Mouse (Mus musculus) small intestine, adult 2 months (tissue): Measurements from ENCODE around the gene Cpne5. TPM values are rescaled to one million over a fixed set of nuclear protein-coding genes. Genes with fewer than 3 reads are reported as not detected.

Source experiments
- H3K27ac ChIP-seq: fragments of 200-500 bp; 2 replicates; pipeline ENCODE4 v1.5.1; 2012; ENCODE audit warnings: low read depth, low read length, control low read depth, inconsistent platforms; ENCODE audit not compliant: insufficient read depth
- H3K27me3 ChIP-seq: fragments of 200-500 bp; 2 replicates; pipeline ENCODE4 v1.6.1; 2012; ENCODE audit warnings: mild to moderate bottlenecking, moderate library complexity, low read length, inconsistent platforms; ENCODE audit not compliant: control insufficient read depth, insufficient read depth
- H3K36me3 ChIP-seq: fragments of 200-500 bp; 2 replicates; pipeline ENCODE4 v1.6.1; 2012; ENCODE audit warnings: mild to moderate bottlenecking, low read length, control low read depth, inconsistent platforms; ENCODE audit not compliant: control insufficient read depth, insufficient read depth
- H3K4me1 ChIP-seq: fragments of 200-500 bp; 2 replicates; pipeline ENCODE4 v1.6.1; 2012; ENCODE audit warnings: low read length, inconsistent platforms, mixed read lengths; ENCODE audit not compliant: control insufficient read depth, insufficient read depth, insufficient read length
- H3K4me3 ChIP-seq: fragments of 200-500 bp; 2 replicates; pipeline ENCODE4 v1.5.1; 2012; ENCODE audit warnings: low read depth, mild to moderate bottlenecking, control low read depth, inconsistent platforms, low read length, moderate library complexity
- CTCF ChIP-seq: fragments of 200-500 bp; IDR thresholded peaks from 2 replicates; pipeline ENCODE4 v1.5.1; 2012; ENCODE audit warnings: low read depth, mild to moderate bottlenecking, control low read depth, inconsistent platforms, low read length, moderate library complexity, mixed read lengths; ENCODE audit not compliant: insufficient replicate concordance, insufficient read length; ENCODE audit errors: extremely low read depth
- POLR2A ChIP-seq: fragments of 200-500 bp; IDR thresholded peaks from 2 replicates; pipeline ENCODE4 v1.6.1; 2012; ENCODE audit warnings: low read depth, mild to moderate bottlenecking, control low read depth, inconsistent platforms, low read length, moderate library complexity
- WGBS: fragments of 180-500 bp; shearing (Covaris S2); methylation state at CpG from one replicate; pipeline ENCODE4 v1.1.7; 2018; 5-methylcytosine and 5-hydroxymethylcytosine counted together
- polyA plus RNA-seq: library from polyadenylated mRNA; depleted of rRNA; stranded (reverse); fragments of >200 nt; gene quantifications from 2 replicates; pipeline ENCODE4 v1.2.3, GENCODE M21; 2012

Cpne5 gene
- polyA plus RNA-seq, 1 experiment, result 2.3 TPM

DNA sequence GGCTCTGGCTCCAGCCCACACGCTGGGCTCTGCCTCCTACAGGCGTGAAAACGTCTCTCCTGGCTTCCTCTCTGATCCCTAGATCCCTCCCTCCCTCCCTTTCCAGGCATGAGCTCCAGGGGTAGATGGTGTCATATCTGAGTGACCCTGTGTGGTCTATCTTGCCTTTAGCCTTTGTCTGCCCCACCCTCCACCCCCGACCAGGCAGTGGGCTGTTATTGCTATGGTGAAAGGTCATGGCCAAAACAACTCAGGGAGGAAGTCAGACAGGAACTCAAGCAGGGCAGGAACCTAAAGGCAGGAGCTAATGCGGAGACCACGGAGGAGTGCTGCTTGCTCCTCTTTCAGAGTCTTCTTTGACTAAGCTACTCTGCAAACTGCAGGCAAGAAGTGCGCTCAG, 26.1 kb downstream of the Cpne5 start:
- no peaks in the 10 kb centered on the region for H3K27me3 ChIP-seq
- no peak overlapping the region for H3K4me3 ChIP-seq
- TF ChIP-seq CTCF (no peak), POLR2A (no peak)
- H3K36me3 ChIP-seq, result no peaks in the 10 kb centered on the region
- no peak overlapping the region for H3K27ac ChIP-seq
- 46% methylated on average over 7 of the region's 7 CpGs for WGBS
- H3K4me1 ChIP-seq, result no peaks in the 10 kb centered on the region

GRCm38 (mm10) chr17:29210037-29210436, 27.9 kb downstream of the Cpne5 start:
- Histone ChIP-seq H3K27me3 (no peaks in the 10 kb centered on the region), H3K27ac (no peak overlapping the region), H3K4me1 (no peaks in the 10 kb centered on the region), H3K4me3 (no peak overlapping the region), H3K36me3 (no peaks in the 10 kb centered on the region)
- 94% methylated on average over 3 of the region's 3 CpGs for WGBS
- TF ChIP-seq CTCF (no peak), POLR2A (no peak)

- Histone ChIP-seq H3K4me3 (no peak overlapping the region), H3K36me3 (no peaks in the 10 kb centered on the region), H3K27me3 (no peaks in the 10 kb centered on the region), H3K27ac (no peak overlapping the region), H3K4me1 (no peaks in the 10 kb centered on the region)
- 84% methylated on average over 7 of the region's 7 CpGs for WGBS
- TF ChIP-seq CTCF, result no peak
- TF ChIP-seq POLR2A, result no peak
These were observed 31.9 kb downstream of the Cpne5 start for GRCm38 (mm10) chr17:29206052-29206451.

- H3K27me3 ChIP-seq, result no peaks in the 10 kb centered on the region
- no peaks in the 10 kb centered on the region for H3K36me3 ChIP-seq
- TF ChIP-seq POLR2A, result no peak
- no peak for TF ChIP-seq CTCF
- no peaks in the 10 kb centered on the region for H3K4me1 ChIP-seq
- H3K4me3 ChIP-seq, result no peak overlapping the region
- H3K27ac ChIP-seq, result no peak overlapping the region
- 74% methylated on average over 6 of the region's 6 CpGs for WGBS
These were observed 35.4 kb downstream of the Cpne5 start for GRCm38 (mm10) chr17:29202604-29203003.

DNA sequence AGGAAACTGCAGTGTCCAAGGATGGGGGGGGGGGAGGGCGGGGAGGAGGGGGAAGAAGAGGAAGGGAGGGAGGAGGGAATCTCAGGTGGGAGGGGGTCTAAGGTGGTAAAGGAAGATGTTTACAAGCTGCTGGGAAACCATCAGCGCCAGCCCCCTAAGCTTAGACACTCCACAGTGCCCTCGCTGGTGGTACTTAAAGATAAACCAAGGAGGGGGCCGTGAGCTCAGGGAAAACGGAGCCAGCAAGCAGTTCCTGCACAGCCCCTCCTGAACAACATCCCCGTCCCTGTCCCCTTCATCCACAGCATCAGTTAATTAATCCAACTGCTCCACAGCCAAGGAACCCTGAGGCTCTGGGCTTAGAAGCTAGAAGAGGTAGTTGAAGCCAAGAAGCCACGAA, 38.1 kb downstream of the Cpne5 start:
- Histone ChIP-seq H3K36me3 (no peaks in the 10 kb centered on the region), H3K27me3 (no peaks in the 10 kb centered on the region), H3K4me3 (no peak overlapping the region), H3K4me1 (no peaks in the 10 kb centered on the region), H3K27ac (no peak overlapping the region)
- 63% methylated on average over 6 of the region's 7 CpGs for WGBS
- TF ChIP-seq CTCF (no peak), POLR2A (no peak)

- TF ChIP-seq CTCF (no peak), POLR2A (no peak)
- Histone ChIP-seq H3K4me3 (no peak overlapping the region), H3K36me3 (no peaks in the 10 kb centered on the region), H3K4me1 (no peaks in the 10 kb centered on the region), H3K27me3 (no peaks in the 10 kb centered on the region), H3K27ac (no peak overlapping the region)
- WGBS, result 30% methylated on average over 9 of the region's 9 CpGs
These were observed 38.7 kb downstream of the Cpne5 start for GRCm38 (mm10) chr17:29199151-29199800.

- 64% methylated on average over 4 of the region's 4 CpGs for WGBS
- no peaks in the 10 kb centered on the region for H3K4me1 ChIP-seq
These were observed 42.4 kb downstream of the Cpne5 start for GRCm38 (mm10) chr17:29195579-29195978.

More at GRCm38 (mm10) chr17:29195579-29195978, 42.4 kb downstream of the Cpne5 start:
- Histone ChIP-seq H3K27me3 (no peaks in the 10 kb centered on the region), H3K27ac (no peak overlapping the region), H3K36me3 (no peaks in the 10 kb centered on the region), H3K4me3 (no peak overlapping the region)
- TF ChIP-seq POLR2A (no peak), CTCF (no peak)
